Mouse (Mus musculus) heart, embryonic 16.5 days (tissue): ENCODE measurements around the gene Atp5e. TPM values are rescaled to one million over a fixed set of nuclear protein-coding genes. Genes with fewer than 3 reads are reported as not detected.
A peak's percentile ranks its signal among the peaks of the same experiment; 100 is the strongest.

Source experiments
- ATAC-seq: fragments of 200-750 bp; cut with Nextera tagmentation; replicated peaks from 2 replicates; pipeline ENCODE4 v1.8.0; 2017; ENCODE audit warnings: moderate number of reproducible peaks; ENCODE audit not compliant: insufficient read depth, low FRiP score; ENCODE audit errors: extremely low read depth
- H3K27ac ChIP-seq: fragments of 300-500 bp; sonication (generic); 2 replicates; pipeline ENCODE4 v1.5.1; 2014; ENCODE audit warnings: mild to moderate bottlenecking, low read length, control low read depth, moderate library complexity
- H3K27me3 ChIP-seq: fragments of 300-500 bp; sonication (generic); 2 replicates; pipeline ENCODE4 v1.6.1; 2014; ENCODE audit warnings: low read length, mixed read lengths; ENCODE audit not compliant: control insufficient read depth, insufficient read depth
- H3K36me3 ChIP-seq: fragments of 300-500 bp; sonication (generic); 2 replicates; pipeline ENCODE4 v1.6.1; 2014; ENCODE audit not compliant: control insufficient read depth, insufficient read depth
- H3K4me1 ChIP-seq: fragments of 300-500 bp; sonication (generic); 2 replicates; pipeline ENCODE4 v1.6.1; 2014; ENCODE audit warnings: low read length, mixed read lengths; ENCODE audit not compliant: control insufficient read depth, insufficient read depth
- H3K4me2 ChIP-seq: fragments of 300-500 bp; sonication (generic); 2 replicates; pipeline ENCODE4 v1.6.1; 2014; ENCODE audit warnings: low read depth, mild to moderate bottlenecking, control low read depth, low read length
- H3K4me3 ChIP-seq: fragments of 300-500 bp; sonication (generic); 2 replicates; pipeline ENCODE4 v1.5.1; 2014; ENCODE audit warnings: mild to moderate bottlenecking, control low read depth, low read length
- H3K9ac ChIP-seq: fragments of 300-500 bp; sonication (generic); 2 replicates; pipeline ENCODE4 v1.6.1; 2014; ENCODE audit warnings: low read length, control low read depth
- H3K9me3 ChIP-seq: fragments of 300-500 bp; sonication (generic); replicated peaks from 2 replicates; pipeline ENCODE4 v1.6.1; 2016; ENCODE audit warnings: low read length; ENCODE audit not compliant: control insufficient read depth
- WGBS: fragments of 180-500 bp; shearing (Covaris S2); extraction: QIAGEN DNeasy Blood & Tissue Kit; methylation state at CpG from one replicate; pipeline ENCODE4 v1.1.7; 2014; 5-methylcytosine and 5-hydroxymethylcytosine counted together
- polyA plus RNA-seq: library from polyadenylated mRNA; unstranded; fragments of >200 nt; fragmentation: Nextera tagmentation; extraction: Ambion mirVana; gene quantifications from 2 replicates; pipeline ENCODE4 v1.2.1, GENCODE M21; 2015

The Atp5e gene
- polyA plus RNA-seq, 1 experiment from 2014 or later = 912 TPM

- peaks cover 24% of the 10 kb centered on the region for H3K4me1 ChIP-seq
- no peaks in the 10 kb centered on the region for H3K27me3 ChIP-seq
- H3K9me3 ChIP-seq = no peaks in the 10 kb centered on the region
- H3K36me3 ChIP-seq = no peaks in the 10 kb centered on the region
- no peak overlapping the region for H3K4me3 ChIP-seq
- 56% methylated on average over 4 of the region's 4 CpGs for WGBS
- H3K4me2 ChIP-seq = no peak overlapping the region
- no peak overlapping the region for H3K27ac ChIP-seq
- ATAC-seq = no peak
- H3K9ac ChIP-seq = no peak overlapping the region
These were observed 22.0 kb downstream of the Atp5e start for GRCm38 (mm10) chr2:174441898-174442297.

GRCm38 (mm10) chr2:174439961-174440360 lies 23.9 kb downstream of the Atp5e start:
- Histone ChIP-seq H3K4me2 (no peak overlapping the region), H3K4me1 (peaks cover 24% of the 10 kb centered on the region), H3K9me3 (no peaks in the 10 kb centered on the region), H3K27ac (no peak overlapping the region), H3K27me3 (no peaks in the 10 kb centered on the region), H3K9ac (no peak overlapping the region), H3K36me3 (0 out of 2 replicates have a peak, but pooled peaks cover 5% of the 10 kb centered on the region), H3K4me3 (no peak overlapping the region)
- no peak for ATAC-seq
- 76% methylated on average over 9 of the region's 9 CpGs for WGBS

GRCm38 (mm10) chr2:174439450-174439838 lies 24.5 kb downstream of the Atp5e start:
- H3K4me1 ChIP-seq = peaks cover 24% of the 10 kb centered on the region
- H3K36me3 ChIP-seq = 0 out of 2 replicates have a peak, but pooled peaks cover 5% of the 10 kb centered on the region
- WGBS = 33% methylated on average over 5 of the region's 5 CpGs
- H3K27ac ChIP-seq = no peak overlapping the region
- ATAC-seq = no peak
- H3K9me3 ChIP-seq = no peaks in the 10 kb centered on the region
- H3K9ac ChIP-seq = peak overlapping the region; percentile 74
- no peaks in the 10 kb centered on the region for H3K27me3 ChIP-seq
- H3K4me3 ChIP-seq = no peak overlapping the region
- H3K4me2 ChIP-seq = peak overlapping the region; percentile 77

- H3K4me3 ChIP-seq = peak within 1 kb of the TSS; percentile 67
- peaks cover 24% of the 10 kb centered on the region for H3K4me1 ChIP-seq
- WGBS = 1% methylated on average over 38 of the region's 38 CpGs
- 0 out of 2 replicates have a peak, but pooled peaks cover 5% of the 10 kb centered on the region for H3K36me3 ChIP-seq
- ATAC-seq = peak; percentile 74
- H3K27ac ChIP-seq = no peak within 1 kb of the TSS
- no peaks in the 10 kb centered on the region for H3K9me3 ChIP-seq
- H3K4me2 ChIP-seq = peak within 1 kb of the TSS; percentile 77
- H3K9ac ChIP-seq = peak within 1 kb of the TSS; percentile 74
- H3K27me3 ChIP-seq = no peaks in the 10 kb centered on the region
These were observed 25.0 kb downstream of the Atp5e start, which contains the start of gene Ctsz for GRCm38 (mm10) chr2:174438737-174439449. Gene Ctsz, minus strand, starts transcription at chr2:174439039.

- Histone ChIP-seq H3K9me3 (no peaks in the 10 kb centered on the region), H3K4me2 (peak overlapping the region; percentile 77), H3K4me3 (peak overlapping the region; percentile 67), H3K4me1 (peaks cover 24% of the 10 kb centered on the region), H3K27me3 (no peaks in the 10 kb centered on the region), H3K36me3 (peaks cover 8% of the 10 kb centered on the region), H3K27ac (no peak overlapping the region), H3K9ac (peak overlapping the region; percentile 74)
- WGBS = 65% methylated on average over 11 of the region's 11 CpGs
- no peak for ATAC-seq
These were observed 25.7 kb downstream of the Atp5e start for GRCm38 (mm10) chr2:174438181-174438580.

GRCm38 (mm10) chr2:174437697-174437982 lies 26.3 kb downstream of the Atp5e start:
- no peak overlapping the region for H3K27ac ChIP-seq
- H3K36me3 ChIP-seq = peaks cover 9% of the 10 kb centered on the region
- no peak overlapping the region for H3K9ac ChIP-seq
- H3K4me2 ChIP-seq = peak overlapping the region; percentile 77
- WGBS = 88% methylated on average over 4 of the region's 4 CpGs
- no peak for ATAC-seq
- peak overlapping the region; percentile 67 for H3K4me3 ChIP-seq
- no peaks in the 10 kb centered on the region for H3K9me3 ChIP-seq
- no peaks in the 10 kb centered on the region for H3K27me3 ChIP-seq
- peaks cover 23% of the 10 kb centered on the region for H3K4me1 ChIP-seq

- Histone ChIP-seq H3K9me3 (no peaks in the 10 kb centered on the region), H3K36me3 (peaks cover 12% of the 10 kb centered on the region), H3K4me3 (no peak overlapping the region), H3K27ac (no peak overlapping the region), H3K4me1 (peaks cover 20% of the 10 kb centered on the region), H3K4me2 (peak overlapping the region; percentile 77), H3K9ac (no peak overlapping the region), H3K27me3 (no peaks in the 10 kb centered on the region)
- ATAC-seq = no peak
- 90% methylated on average over 7 of the region's 7 CpGs for WGBS
These were observed 26.8 kb downstream of the Atp5e start for GRCm38 (mm10) chr2:174436916-174437696.

- ATAC-seq = no peak
- no peaks in the 10 kb centered on the region for H3K27me3 ChIP-seq
- WGBS = 82% methylated on average over 26 of the region's 26 CpGs
These were observed 27.7 kb downstream of the Atp5e start for GRCm38 (mm10) chr2:174436076-174436701.

GRCm38 (mm10) chr2:174434943-174435342 lies 29.0 kb downstream of the Atp5e start:
- H3K27ac ChIP-seq = no peak overlapping the region
- H3K36me3 ChIP-seq = peaks cover 16% of the 10 kb centered on the region
- H3K9me3 ChIP-seq = no peaks in the 10 kb centered on the region
- H3K4me2 ChIP-seq = no peak overlapping the region
- no peak overlapping the region for H3K4me3 ChIP-seq
- 95% methylated on average over 9 of the region's 9 CpGs for WGBS
- ATAC-seq = no peak
- no peak overlapping the region for H3K9ac ChIP-seq
- H3K27me3 ChIP-seq = no peaks in the 10 kb centered on the region
- H3K4me1 ChIP-seq = peaks cover 20% of the 10 kb centered on the region

More at GRCm38 (mm10) chr2:174436076-174436701, 27.7 kb downstream of the Atp5e start:
- H3K36me3 ChIP-seq = peaks cover 12% of the 10 kb centered on the region
- H3K27ac ChIP-seq = no peak overlapping the region
- H3K9me3 ChIP-seq = no peaks in the 10 kb centered on the region
- H3K4me3 ChIP-seq = no peak overlapping the region
- peaks cover 20% of the 10 kb centered on the region for H3K4me1 ChIP-seq
- H3K4me2 ChIP-seq = no peak overlapping the region
- H3K9ac ChIP-seq = no peak overlapping the region
